Mouse (Mus musculus) lung, adult 18-20 months (tissue): Measurements from ENCODE around the gene Ces1a.

ENCODE experiments used
- DNase-seq, 2 experiments: peaks; one replicate each; pipeline ENCODE4 v3.0.0; 2022; ENCODE audit warnings: mixed read lengths in 2 of 2

Gene Ces1a

GRCm38 (mm10) chr8:93048092-93048491 lies at the start of gene Ces1a:
Ces1a (minus strand) TSS chr8:93048192.
- DNase-seq: no peak

GRCm38 (mm10) chr8:93095376-93095775 lies 47.4 kb upstream of the Ces1a start:
- peak; percentile 6 to 38 for DNase-seq

DNA sequence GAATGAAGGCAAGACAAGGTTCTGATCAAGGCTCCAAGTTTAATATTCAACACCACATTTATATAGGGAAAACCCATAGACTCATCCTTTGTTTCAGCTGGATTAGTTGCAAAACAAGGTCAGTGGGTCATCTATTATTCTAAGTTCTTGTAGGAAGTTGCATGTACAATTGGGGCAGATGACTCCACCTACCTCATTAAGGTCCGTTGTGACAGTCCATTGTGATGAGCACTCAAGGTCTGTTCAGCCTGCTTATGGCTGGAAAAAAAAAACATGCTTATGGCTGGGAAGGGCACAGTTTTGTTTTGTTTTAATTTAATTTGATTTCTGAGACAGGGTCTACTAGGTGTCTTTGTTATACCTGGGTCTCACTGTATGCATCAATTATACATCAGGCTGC lies 43.3 kb upstream of the Ces1a start:
- DNase-seq: no peak

- DNase-seq: peak; percentile 28 to 53
These were observed 40.7 kb upstream of the Ces1a start for GRCm38 (mm10) chr8:93088686-93089122.

GRCm38 (mm10) chr8:93088193-93088592 lies 40.2 kb upstream of the Ces1a start:
- DNase-seq: no peak

- DNase-seq: peak in 1 of 2 experiments; percentile 10
These were observed 31.9 kb upstream of the Ces1a start, which contains the start of gene Ces1b for GRCm38 (mm10) chr8:93079887-93080286. Ces1b (minus strand) TSS chr8:93080017.

- DNase-seq: peak; percentile 17 to 23
These were observed 27.3 kb upstream of the Ces1a start for GRCm38 (mm10) chr8:93075251-93075650.

GRCm38 (mm10) chr8:93063416-93064117 lies 15.6 kb upstream of the Ces1a start:
- no peak for DNase-seq

- peak; percentile 23 to 46 for DNase-seq
These were observed 11.2 kb upstream of the Ces1a start for GRCm38 (mm10) chr8:93059185-93059584.

DNA sequence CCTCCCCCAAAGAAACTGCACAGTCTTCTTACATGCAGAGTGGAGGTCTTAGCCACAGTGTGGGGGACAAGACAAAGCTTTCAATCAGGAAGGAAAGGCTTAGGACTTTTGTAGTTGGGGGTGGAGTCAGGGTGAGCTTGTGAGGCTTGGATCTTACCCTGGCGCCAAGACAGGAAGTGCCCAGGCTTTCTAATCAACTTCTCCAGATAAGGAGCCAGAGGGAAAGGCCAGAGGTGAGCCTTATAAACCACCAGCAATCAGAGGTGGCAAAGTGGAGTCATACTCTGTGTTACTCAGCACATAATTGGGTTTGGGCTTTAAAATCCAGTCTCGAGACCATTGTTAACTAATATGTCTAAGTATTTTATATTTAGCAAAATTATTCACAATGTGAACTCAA lies 7.2 kb upstream of the Ces1a start:
- no peak for DNase-seq

- DNase-seq: no peak
These were observed 771 bp upstream of the Ces1a start for GRCm38 (mm10) chr8:93048510-93049416.

GRCm38 (mm10) chr8:93043083-93043482 lies 4.9 kb downstream of the Ces1a start:
- DNase-seq: peak; percentile 20 to 30

GRCm38 (mm10) chr8:93040776-93041567 lies 7.0 kb downstream of the Ces1a start:
- peak in 1 of 2 experiments; percentile 6 for DNase-seq

GRCm38 (mm10) chr8:93040256-93040655 lies 7.7 kb downstream of the Ces1a start:
- no peak for DNase-seq

DNA sequence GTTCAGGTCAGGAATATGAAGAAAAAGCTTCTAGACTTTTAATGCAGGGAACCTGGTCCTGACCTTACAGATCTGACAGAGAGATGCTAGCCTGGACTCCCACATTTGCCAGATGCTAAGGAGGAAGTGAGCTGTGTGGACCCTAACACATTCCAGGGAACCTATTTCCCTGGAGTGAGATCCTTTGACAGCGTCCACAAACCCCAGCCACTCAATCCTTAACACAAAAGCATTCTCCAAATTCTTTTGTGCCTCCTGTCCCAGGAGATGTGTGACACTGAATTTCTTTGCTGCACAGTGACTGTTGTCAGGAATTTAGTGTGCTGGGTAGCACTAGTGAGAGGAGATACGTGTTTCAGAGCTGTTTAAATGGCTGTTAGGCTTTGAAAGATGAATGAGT lies 9.2 kb downstream of the Ces1a start:
- DNase-seq: no peak

DNA sequence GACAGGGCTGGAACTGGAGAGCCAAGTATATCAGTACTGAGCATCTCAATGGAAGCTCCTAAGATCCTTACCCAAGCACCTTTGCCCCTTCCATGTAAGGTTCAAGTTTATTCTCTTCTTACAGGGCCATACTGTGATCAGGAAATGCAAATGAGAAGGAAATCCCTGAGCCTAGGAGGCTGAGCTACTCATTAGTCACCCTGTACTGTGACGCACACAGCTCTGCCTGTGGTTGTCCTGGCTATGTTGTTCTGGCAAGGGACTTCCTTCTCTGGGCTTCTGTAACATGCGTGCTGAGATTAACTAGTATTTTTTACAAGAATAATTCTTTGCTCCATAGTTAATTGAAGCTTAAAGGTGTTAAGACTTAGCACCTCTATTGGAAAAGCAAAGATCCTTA lies 17.3 kb downstream of the Ces1a start:
- DNase-seq: no peak

DNA sequence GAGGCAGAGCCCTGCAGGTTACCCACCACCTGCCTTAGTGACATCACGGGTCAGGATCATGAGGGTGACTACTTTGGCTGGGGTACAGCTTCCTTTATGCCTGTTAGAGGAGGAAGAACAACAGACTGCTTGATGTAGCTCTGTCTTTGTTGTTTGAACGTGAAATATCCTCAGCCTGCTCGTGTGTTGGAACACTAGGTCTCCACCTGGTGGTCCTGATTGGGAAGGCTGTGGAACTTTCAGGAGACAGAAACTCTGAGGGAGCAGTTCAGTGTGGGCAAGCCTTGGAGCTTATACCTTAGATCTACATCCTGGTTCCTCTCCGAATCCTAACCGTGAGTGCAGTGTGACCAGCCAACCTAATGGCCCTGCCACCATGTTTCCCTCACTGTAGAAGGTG lies 26.3 kb downstream of the Ces1a start:
- DNase-seq: no peak

- peak in 1 of 2 experiments; percentile 7 for DNase-seq
These were observed 33.7 kb downstream of the Ces1a start for GRCm38 (mm10) chr8:93014300-93014699.

GRCm38 (mm10) chr8:93012226-93012625 lies 35.8 kb downstream of the Ces1a start:
- DNase-seq: no peak

GRCm38 (mm10) chr8:93011439-93011838 lies 36.6 kb downstream of the Ces1a start:
- DNase-seq: peak; percentile 70 to 76

- DNase-seq: peak in 1 of 2 experiments; percentile 20
These were observed 37.7 kb downstream of the Ces1a start for GRCm38 (mm10) chr8:93010286-93010685.

- DNase-seq: peak in 1 of 2 experiments; percentile 43
These were observed 49.4 kb downstream of the Ces1a start for GRCm38 (mm10) chr8:92998600-92998999.

- DNase-seq: peak; percentile 34 to 45
These were observed 51.2 kb downstream of the Ces1a start for GRCm38 (mm10) chr8:92996840-92997239.
